Mouse (Mus musculus) MEL (cell line): ENCODE data around the gene Serinc3.

ENCODE experiments used
- CTCF ChIP-seq, 3 experiments: IDR thresholded peaks in 2 of 3; conservative IDR thresholded peaks in 1 of 3; 2 replicates each; pipeline ENCODE4 v1.5.1; 2011 to 2012; ENCODE audit warnings: low read length in 3 of 3, low read depth in 2 of 3, mild to moderate bottlenecking in 2 of 3, improper control_type of control experiment in 1 of 3, inconsistent platforms in 1 of 3, mixed read lengths in 1 of 3, moderate library complexity in 1 of 3; ENCODE audit not compliant: control insufficient read depth in 1 of 3, insufficient read depth in 1 of 3, poor library complexity in 1 of 3, severe bottlenecking in 1 of 3
- EP300 ChIP-seq, 2 experiments: IDR thresholded peaks; 2 replicates each; pipeline ENCODE4 v1.6.1; 2011; ENCODE audit warnings: improper control_type of control experiment in 2 of 2, low read length in 2 of 2, low read depth in 1 of 2, mild to moderate bottlenecking in 1 of 2
- MAFK ChIP-seq: IDR thresholded peaks from 2 replicates; pipeline ENCODE4 v1.6.1; 2011; ENCODE audit warnings: low read depth, mild to moderate bottlenecking, low read length, improper control_type of control experiment, borderline replicate concordance
- MAZ ChIP-seq: IDR thresholded peaks from 2 replicates; pipeline ENCODE4 v1.6.1; 2012; ENCODE audit warnings: low read depth, mild to moderate bottlenecking, inconsistent platforms, low read length, improper control_type of control experiment
- MXI1 ChIP-seq: IDR thresholded peaks from 2 replicates; pipeline ENCODE4 v1.6.1; 2011; ENCODE audit warnings: mild to moderate bottlenecking, low read depth, low read length, improper control_type of control experiment
- MYC ChIP-seq: IDR thresholded peaks from 2 replicates; pipeline ENCODE4 v1.6.1; 2011; ENCODE audit warnings: low read depth, mild to moderate bottlenecking, low read length, improper control_type of control experiment, moderate library complexity
- NRF1 ChIP-seq: IDR thresholded peaks from 2 replicates; pipeline ENCODE4 v1.6.1; 2014; ENCODE audit warnings: low read depth, mild to moderate bottlenecking, inconsistent platforms, low read length, improper control_type of control experiment, moderate library complexity; ENCODE audit not compliant: poor library complexity, insufficient read depth, severe bottlenecking
- POLR2A ChIP-seq, 2 experiments: IDR thresholded peaks; 2 replicates each; pipeline ENCODE4 v1.6.1; 2011 to 2012; ENCODE audit warnings: low read length in 2 of 2, mild to moderate bottlenecking in 2 of 2, control low read depth in 1 of 2, improper control_type of control experiment in 1 of 2, low read depth in 1 of 2, moderate library complexity in 1 of 2; ENCODE audit not compliant: control insufficient read depth in 1 of 2, insufficient read depth in 1 of 2, poor library complexity in 1 of 2
- SIN3A ChIP-seq: IDR thresholded peaks from 2 replicates; pipeline ENCODE4 v1.6.1; 2012; ENCODE audit warnings: low read length, improper control_type of control experiment, inconsistent platforms
- TCF12 ChIP-seq: IDR thresholded peaks from 2 replicates; pipeline ENCODE4 v1.6.1; 2014; ENCODE audit warnings: low read depth, mild to moderate bottlenecking, inconsistent platforms, low read length, improper control_type of control experiment, moderate library complexity
- USF1 ChIP-seq: IDR thresholded peaks from 2 replicates; pipeline ENCODE4 v1.6.1; 2014; ENCODE audit warnings: low read depth, mild to moderate bottlenecking, inconsistent platforms, low read length, improper control_type of control experiment, moderate library complexity
- USF2 ChIP-seq, 2 experiments: IDR thresholded peaks; 2 replicates each; pipeline ENCODE4 v1.6.1; 2011 to 2012; ENCODE audit warnings: improper control_type of control experiment in 2 of 2, low read length in 2 of 2, borderline replicate concordance in 1 of 2, inconsistent platforms in 1 of 2, low read depth in 1 of 2, mild to moderate bottlenecking in 1 of 2; ENCODE audit not compliant: insufficient read depth in 1 of 2

DNA sequence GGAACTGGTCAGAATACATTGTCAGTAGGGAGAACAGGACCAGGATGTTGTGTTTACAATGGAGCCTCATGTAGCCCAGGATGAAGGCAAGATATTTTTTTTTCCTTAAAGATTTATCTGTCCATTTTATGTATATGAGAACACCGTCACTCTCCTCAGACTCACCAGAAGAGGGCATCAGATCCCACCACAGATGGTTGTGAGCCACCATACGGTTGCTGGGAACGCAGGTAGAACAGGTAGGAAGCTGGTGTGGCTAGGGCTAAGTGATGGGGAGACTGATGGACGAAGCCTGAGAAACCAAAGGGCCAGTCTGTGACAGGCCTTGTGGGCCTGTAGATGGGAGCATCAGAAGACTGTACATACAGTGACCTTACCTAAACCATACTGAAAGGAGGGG lies 30.9 kb downstream of the Serinc3 start:
- TF ChIP-seq CTCF (IDR thresholded peaks at IDR 0.05 in 2 of 3, conservative IDR thresholded peaks at IDR 0.05 in 1 of 3; ENCODE audit: control insufficient read depth in 1 of 3, insufficient read depth in 1 of 3, low read depth in 2 of 3, low read length in 3 of 3, poor library complexity in 1 of 3, severe bottlenecking in 1 of 3) (peak in 2 of 3 experiments; percentile 17 to 25; a peak in 2 of 6 replicates), EP300 (IDR thresholded peaks at IDR 0.05; ENCODE audit: low read depth in 1 of 2, low read length in 2 of 2) (no peak), USF2 (IDR thresholded peaks at IDR 0.05; ENCODE audit: borderline replicate concordance in 1 of 2, insufficient read depth in 1 of 2, low read depth in 1 of 2, low read length in 2 of 2) (no peak), TCF12 (no peak), MXI1 (no peak), USF1 (no peak), MYC (no peak), POLR2A (IDR thresholded peaks at IDR 0.05; ENCODE audit: control insufficient read depth in 1 of 2, insufficient read depth in 1 of 2, low read depth in 1 of 2, low read length in 2 of 2, poor library complexity in 1 of 2) (no peak), NRF1 (no peak), MAZ (no peak), MAFK (no peak), SIN3A (no peak)
